Mouse (Mus musculus) heart, adult 2 months (tissue): ENCODE results near the gene Plcd1.

Source experiments
- CTCF ChIP-seq: fragments of 200-600 bp; IDR thresholded peaks from 2 replicates; pipeline ENCODE4 v1.8.1; 2022; ENCODE audit warnings: antibody characterized with exemption, mild to moderate bottlenecking, moderate library complexity
- EP300 ChIP-seq: fragments of 200-500 bp; IDR thresholded peaks from 2 replicates; pipeline ENCODE4 v1.6.1; 2011; ENCODE audit warnings: low read depth, low read length, control low read depth; ENCODE audit not compliant: insufficient read depth

DNA sequence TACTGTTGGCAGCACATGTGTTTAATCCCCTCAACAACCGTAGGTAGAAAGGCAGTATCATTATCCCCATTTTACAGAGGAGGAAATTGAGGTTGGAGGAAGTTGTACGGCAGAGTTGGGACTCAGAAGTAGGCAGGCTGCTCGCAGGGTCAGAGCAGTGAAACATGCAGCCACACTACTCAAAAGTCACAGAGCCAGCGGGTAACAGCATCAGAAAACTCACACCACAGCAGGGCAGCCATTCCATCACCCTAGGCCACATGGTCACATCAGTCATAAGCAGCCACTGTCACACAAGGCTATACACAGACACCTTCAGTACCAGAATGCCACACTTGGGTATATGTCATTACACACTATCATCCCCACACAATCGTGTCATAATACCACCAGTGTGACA, 6.0 kb downstream of the Plcd1 start:
- no peak for TF ChIP-seq CTCF
- TF ChIP-seq EP300, result no peak
